Mouse (Mus musculus) CD4-positive, CD25-positive, alpha-beta regulatory T cell (primary cell): ENCODE measurements around the gene Mrpl1. TPM values are rescaled to one million over a fixed set of nuclear protein-coding genes. Genes with fewer than 3 reads are reported as not detected.

Source experiments
- polyA plus RNA-seq: library from polyadenylated mRNA; unstranded; fragments of 100-300 nt; shearing (Covaris generic); gene quantifications from one replicate; pipeline ENCODE4 v1.2.1, GENCODE M21; 2017

Gene Mrpl1
- 21.5 TPM for polyA plus RNA-seq

DNA sequence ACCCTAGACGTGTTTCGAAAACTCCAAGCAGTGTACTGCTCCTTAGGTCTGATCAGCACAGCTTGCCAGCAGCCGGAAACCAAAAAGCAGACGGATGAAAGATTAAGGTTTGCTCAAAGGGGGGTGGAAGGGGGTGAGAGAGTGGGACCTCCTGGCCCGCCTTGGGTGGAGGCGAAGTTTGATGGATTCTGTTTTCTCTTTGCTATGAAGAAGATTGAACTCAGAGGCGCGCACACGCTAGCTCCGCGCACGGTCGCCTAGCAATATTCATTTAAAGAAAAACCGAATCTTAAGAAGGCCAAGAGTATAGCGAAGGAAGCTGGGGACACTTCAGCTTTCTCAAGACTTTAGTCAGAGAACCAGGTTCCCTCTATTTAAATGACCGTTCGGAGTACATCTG, at the start of gene Mrpl1:
Mrpl1 (plus strand) TSS at position 35 of the 400 bp plus-strand sequence.

DNA sequence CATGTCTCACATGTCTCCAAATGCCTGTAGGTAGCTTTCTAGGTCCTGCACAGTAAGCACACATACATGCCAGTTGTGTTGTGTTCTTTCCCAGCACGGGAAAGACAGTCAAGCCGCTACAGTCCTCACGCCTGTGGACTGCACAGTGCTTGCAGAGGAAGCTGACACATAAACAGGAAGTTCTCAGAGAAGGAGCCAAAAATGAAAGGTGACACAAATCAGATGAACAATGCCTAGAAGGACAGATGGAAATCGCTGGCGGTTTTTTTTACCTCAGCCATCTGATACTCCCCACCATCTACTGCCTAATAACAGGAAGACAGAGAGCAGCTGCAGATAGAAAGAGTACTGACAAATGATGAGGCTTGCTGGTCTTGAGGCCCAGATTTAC, 45.3 kb upstream of the Mrpl1 start, which contains the start of gene Cnot6l:
Cnot6l (minus strand) TSS at position 151 of the 391 bp plus-strand sequence.

Other genes with a start within 250 kb of the Mrpl1 start
- 64.1 TPM for gene Cnot6l, start 45.3 kb upstream of the Mrpl1 start, polyA plus RNA-seq
- 0.07 TPM for gene Fras1, start 164.5 kb downstream of the Mrpl1 start, polyA plus RNA-seq